Mouse (Mus musculus): ENCODE results near the gene Gm12258. TPM values are rescaled to one million over a fixed set of nuclear protein-coding genes. Genes with fewer than 3 reads are reported as not detected.
"Not testable (repeated sequence)": the region's sequence is repeated elsewhere in the genome, so short reads cannot be mapped to it uniquely, and the experiment has no call there.

Gene Gm12258
- total RNA-seq (2021): 10 to 100 TPM; 17.1 to 19.2 TPM
- long read RNA-seq, experiment 1, full-length matches to known transcripts: 17 of 20 reads
- long read RNA-seq, experiment 1, partial matches to known transcripts: 1 of 20 reads
- long read RNA-seq, experiment 1, other reads (novel, unspliced or antisense): 2 of 20 reads
- long read RNA-seq, experiment 2, full-length matches to known transcripts: 22 of 24 reads
- long read RNA-seq, experiment 2, partial matches to known transcripts: 0 of 24 reads
- long read RNA-seq, experiment 2, other reads (novel, unspliced or antisense): 2 of 24 reads

DNA sequence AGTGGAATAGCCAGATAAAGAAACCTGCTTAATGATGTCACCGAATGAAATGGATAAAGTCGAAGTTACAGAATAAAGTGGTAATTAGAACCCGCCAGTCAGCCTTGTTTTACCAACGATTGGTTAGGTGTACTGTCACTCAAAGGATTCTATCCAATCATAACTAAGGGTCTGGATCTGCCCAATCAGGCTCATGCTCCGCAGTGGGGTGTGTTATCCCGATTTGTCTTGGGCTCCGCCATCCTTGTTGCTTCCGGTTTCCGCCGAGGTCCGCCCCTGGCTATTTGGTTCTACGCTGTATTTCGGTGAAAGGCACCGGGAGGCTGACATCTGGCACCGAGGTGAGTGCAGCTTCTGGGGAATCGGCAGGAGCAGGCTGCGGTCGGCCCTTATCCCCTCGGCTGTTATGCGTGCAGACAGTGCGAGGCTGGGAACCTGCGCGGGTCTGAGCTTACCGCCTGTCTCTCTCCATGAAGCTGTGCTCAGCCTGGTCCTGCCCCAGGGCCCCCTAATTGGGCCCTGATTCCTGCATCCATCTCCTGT lies at the start of gene Gm12258:
Gene Gm12258 (plus strand): TSS at position 240 of the 543 bp plus-strand sequence.
- DNase-seq (ENCODE audit: low spot score in 2 of 2): peak; percentile 82 to 87

DNA sequence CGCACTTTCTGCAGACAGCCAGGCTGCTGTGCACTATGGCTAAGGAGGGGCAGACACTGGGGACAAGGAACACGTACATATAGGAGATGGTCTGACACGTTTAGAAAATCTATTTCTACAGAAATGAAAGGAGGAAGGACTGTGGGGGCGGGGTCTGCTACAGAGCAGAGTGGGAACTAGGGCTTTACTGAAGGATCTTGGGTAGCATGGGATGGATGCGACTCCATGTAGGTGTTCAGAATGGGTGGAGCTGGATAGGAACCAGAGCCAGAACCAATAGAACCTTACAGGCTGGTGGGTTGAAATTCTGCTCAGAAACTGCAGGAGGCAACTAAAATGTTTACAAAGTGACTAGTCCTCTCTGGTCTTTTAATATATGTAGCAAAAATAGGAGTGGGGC lies 47.2 kb upstream of the Gm12258 start:
- peak; percentile 30 to 54 for DNase-seq (ENCODE audit: low spot score in 2 of 2)

DNA sequence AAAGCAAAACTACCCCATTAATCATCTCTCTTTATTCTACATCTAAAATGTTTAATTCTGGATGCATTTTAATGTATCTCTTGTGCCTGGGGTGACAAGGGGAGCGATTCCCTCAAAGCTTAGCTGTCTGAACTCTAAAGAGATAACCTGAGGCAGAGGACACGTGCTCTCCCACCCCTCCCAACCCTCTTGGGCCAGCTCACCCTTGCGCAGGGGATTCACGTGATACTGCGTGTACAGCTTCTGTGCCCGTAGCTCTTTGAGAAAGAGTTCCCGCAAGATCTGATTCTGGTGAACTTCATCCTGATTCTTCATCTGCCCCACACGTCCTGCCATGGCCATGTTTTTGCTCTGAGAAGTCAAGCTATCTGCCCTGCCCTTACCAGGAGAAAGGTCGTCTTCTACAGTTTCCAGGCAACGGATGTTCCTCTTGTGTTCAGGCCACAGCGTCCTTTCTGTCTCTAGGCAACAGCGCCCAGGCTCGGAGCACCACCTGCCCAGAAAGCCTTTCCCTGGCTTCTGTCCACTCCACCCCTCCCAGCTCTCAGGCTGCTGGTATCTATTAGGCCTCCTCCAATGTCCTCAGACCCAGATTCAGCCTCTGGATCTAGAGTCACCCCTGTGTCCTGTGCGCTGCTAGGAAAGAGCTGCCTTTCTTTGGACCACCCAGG lies 45.3 kb upstream of the Gm12258 start, which contains the start of gene Fam183b:
Gene Fam183b (minus strand): TSS at position 403 of the 671 bp plus-strand sequence.
- no peak for DNase-seq (ENCODE audit: low spot score in 2 of 2)

DNA sequence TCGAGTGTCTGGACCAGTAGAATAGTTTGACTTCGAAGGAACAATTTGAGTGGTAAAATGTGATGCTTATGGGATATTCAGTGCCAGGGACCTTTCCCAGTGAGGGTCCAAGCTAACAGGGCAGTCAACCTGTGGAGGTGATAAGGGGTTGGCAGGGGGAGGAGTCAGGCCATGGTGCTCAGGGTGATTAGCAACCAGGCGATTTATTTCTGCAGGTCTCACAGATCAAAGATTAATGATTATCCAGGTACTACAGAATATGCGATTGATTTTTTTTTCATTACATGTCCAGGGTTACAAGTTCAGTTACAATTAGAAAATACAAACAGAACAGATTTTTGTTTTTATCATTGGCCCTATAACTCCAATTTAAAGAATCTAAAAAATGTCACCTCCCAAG lies 43.1 kb upstream of the Gm12258 start:
- no peak for DNase-seq (ENCODE audit: low spot score in 2 of 2)

DNA sequence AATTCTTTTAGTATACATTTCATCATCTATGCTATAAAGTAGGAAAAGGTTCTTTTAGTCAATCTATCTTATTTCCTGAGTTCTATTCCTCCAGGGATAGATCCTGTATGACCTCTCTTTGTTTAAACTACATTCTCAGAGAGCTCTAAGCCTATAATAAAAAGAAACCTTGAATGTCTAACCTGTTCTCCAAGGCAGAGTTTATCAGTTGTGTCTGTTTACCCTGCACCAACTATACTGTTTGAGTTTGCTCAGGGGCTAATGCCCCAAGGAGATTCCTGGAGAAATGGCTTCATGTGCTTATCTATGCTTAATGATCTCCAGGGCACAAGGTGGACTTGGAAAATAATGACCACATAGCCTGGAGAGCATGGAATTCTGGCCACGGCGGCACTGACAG lies 42.6 kb upstream of the Gm12258 start:
- DNase-seq (ENCODE audit: low spot score in 2 of 2): no peak

DNA sequence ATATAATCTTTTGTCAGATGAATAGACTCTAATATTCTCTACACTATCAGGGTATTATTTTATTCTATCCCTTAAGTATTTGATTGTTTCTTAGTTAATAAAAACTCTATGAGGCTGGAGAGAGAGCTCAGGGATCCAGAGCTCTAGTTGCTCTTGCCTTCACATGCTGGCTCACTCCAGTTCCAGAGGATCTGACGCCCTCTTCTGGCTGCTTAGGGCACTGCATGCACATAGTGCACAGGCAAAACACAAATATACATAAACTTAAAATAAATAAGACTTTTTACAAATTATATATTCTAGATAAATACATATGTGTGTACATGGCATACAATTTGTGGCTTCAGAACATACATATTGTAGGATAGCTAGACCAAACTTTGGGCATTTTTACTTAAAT lies 35.0 kb upstream of the Gm12258 start:
- DNase-seq (ENCODE audit: low spot score in 2 of 2): no peak

DNA sequence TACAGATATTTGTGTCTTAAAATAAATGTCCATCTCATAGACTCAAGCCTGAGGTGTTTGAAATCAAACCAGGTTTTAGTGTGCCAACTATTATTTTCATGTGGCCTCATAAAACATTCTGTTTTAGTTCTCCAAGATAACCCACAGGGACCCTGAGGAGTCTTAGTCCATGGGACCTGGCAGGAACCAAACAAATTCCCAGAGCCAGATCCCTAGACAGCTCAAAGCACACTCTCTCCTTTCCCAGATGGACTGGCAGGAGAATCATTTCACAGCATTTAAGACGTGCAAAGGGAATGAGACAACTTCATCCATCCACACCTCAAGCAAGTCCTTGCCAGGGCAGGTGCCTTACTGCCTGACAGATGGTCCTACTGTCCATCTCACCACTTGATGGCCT lies 32.3 kb upstream of the Gm12258 start, which contains the start of gene Olfr313:
Gene Olfr313 (plus strand): TSS at position 301 of the 400 bp plus-strand sequence.
- not testable (repeated sequence) for DNase-seq (ENCODE audit: low spot score in 2 of 2)

DNA sequence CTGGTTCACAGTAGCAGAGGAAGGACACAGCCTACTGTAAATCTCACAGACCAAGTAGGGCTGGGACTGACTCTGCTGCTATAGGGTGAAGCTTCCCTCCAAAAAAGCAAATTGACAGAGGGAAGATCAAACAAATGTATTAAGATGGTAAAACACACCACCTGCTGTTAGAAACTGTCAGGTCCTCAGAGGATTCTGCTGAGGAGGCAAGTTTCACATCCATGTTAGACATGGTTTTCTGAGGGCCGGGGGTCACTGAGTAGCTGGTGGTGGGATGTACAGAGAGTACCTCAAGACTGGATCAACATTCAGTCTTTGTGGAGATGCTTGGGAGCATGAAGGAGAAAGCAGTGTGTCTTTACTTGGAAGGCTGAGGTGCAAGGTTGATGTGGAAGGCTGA lies 31.3 kb upstream of the Gm12258 start:
- no peak for DNase-seq (ENCODE audit: low spot score in 2 of 2)

DNA sequence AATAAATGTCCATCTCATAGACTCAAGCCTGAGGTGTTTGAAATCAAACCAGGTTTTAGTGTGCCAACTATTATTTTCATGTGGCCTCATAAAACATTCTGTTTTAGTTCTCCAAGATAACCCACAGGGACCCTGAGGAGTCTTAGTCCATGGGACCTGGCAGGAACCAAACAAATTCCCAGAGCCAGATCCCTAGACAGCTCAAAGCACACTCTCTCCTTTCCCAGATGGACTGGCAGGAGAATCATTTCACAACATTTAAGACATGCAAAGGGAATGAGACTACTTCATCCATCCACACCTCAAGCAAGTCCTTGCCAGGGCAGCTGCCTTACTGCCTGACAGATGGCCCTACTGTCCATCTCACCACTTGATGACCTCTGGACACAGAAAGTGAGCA lies 18.0 kb upstream of the Gm12258 start, which contains the start of gene Olfr312:
Gene Olfr312 (plus strand): TSS at position 301 of the 400 bp plus-strand sequence.
- DNase-seq (ENCODE audit: low spot score in 2 of 2): not testable (repeated sequence)

DNA sequence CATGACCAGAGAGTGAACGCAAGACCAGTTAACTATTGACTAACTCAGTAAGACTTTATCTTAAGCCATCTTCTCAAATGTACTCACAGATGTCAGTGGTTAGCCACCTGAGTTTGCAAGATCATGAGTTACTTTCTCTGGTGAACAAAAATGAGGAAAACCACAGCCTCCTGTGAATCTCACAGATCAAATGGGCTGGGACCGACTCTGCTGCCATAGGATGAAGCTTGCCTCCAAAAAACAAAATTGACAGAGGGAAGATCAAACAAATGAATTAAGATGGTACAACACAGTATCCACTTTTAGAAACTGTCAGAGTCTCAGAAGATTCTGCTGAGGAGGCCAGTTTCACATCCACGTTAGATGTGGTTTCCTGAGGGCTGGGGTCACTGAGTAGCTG lies 17.2 kb upstream of the Gm12258 start:
- DNase-seq (ENCODE audit: low spot score in 2 of 2): no peak

DNA sequence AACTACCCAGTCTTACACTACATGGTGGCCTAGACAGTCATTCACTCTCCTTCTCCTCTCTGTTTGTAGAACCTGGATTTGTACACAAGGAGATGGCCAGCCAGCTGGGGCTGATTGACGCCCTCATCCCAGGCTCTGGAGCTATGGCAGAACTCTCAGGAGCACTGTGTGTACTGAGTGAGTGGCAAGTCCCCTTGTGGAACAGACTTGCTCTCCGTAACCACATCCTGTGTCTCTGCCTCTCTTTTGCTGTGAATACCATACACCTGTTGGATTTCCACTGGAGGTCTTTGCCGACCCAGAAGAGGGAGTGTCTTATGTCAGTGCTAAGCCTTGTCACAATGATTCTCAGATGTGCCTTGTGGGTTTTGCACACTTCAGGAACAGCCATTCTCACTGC lies 14.4 kb upstream of the Gm12258 start:
- not testable (repeated sequence) for DNase-seq (ENCODE audit: low spot score in 2 of 2)

DNA sequence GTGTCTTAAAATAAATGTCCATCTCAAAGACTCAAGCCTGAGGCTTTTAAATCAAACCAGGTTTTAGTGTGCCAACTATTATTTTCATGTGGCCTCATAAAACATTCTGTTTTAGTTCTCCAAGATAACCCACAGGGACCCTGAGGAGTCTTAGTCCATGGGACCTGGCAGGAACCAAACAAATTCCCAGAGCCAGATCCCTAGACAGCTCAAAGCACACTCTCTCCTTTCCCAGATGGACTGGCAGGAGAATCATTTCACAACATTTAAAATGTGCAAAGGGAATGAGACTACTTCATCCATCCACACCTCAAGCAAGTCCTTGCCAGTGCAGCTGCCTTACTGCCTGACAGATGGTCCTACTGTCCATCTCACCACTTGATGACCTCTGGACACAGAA lies 8.0 kb upstream of the Gm12258 start, which contains the start of gene Olfr311:
Gene Olfr311 (plus strand): TSS at position 301 of the 400 bp plus-strand sequence.
- DNase-seq (ENCODE audit: low spot score in 2 of 2): not testable (repeated sequence)

DNA sequence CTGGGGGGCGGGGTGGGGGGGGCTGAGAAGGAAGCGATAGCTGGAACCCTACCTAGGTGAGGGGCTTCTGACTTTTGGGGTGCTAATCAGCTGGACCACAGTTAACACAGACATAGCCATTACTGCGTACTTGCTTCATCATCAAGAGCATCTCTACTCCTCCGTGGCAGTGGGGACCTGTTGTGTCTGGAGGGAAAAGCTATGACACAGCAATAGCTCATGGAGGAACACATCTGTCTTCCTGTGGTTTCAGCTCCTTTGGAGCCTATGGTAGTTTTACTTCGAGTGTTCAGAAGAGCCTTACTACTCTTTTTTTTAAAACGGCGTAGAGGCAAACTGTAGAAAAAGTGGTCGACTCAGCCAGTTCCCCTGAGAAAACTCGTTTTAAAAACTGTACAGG lies 678 bp downstream of the Gm12258 start:
- no peak for DNase-seq (ENCODE audit: low spot score in 2 of 2)

DNA sequence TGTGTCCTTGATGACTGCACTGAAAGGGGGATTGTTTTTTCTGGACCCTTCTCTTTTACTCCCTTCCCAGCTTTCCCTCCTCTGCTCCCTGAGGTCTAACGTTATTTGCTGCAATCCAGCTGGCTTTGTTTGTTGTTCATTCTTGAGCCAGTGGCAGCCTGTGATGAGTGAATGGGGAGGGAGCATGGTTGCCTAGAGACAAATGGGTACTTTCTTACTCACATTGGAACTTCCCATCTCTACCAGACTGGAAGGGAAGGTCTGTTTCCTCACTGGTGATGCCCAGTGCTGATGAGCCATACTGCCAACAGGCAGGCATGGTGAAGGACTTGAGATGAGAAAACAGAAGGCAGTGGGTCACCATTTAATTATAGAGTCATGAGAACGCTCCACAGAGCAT lies 2.8 kb downstream of the Gm12258 start:
- no peak for DNase-seq (ENCODE audit: low spot score in 2 of 2)

DNA sequence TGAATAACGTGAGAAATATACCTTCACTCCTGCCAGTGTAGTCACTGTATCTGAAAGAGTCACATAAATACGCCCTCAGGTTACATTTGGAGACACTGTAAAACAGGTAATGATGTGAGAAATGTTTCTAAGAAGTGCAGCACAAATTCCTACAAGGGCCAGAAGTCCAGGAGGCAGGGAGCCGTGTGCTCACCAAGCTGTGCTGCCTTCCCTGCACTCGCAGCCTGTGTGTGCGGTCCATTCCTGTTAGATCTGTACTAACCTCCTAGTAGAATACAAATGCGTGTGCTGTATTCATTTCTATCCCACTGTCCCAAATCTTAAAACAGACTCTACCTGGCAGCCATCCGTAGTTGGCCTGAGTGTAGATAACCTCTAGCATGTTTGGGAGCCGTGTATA lies 13.8 kb downstream of the Gm12258 start:
- no peak for DNase-seq (ENCODE audit: low spot score in 2 of 2)

DNA sequence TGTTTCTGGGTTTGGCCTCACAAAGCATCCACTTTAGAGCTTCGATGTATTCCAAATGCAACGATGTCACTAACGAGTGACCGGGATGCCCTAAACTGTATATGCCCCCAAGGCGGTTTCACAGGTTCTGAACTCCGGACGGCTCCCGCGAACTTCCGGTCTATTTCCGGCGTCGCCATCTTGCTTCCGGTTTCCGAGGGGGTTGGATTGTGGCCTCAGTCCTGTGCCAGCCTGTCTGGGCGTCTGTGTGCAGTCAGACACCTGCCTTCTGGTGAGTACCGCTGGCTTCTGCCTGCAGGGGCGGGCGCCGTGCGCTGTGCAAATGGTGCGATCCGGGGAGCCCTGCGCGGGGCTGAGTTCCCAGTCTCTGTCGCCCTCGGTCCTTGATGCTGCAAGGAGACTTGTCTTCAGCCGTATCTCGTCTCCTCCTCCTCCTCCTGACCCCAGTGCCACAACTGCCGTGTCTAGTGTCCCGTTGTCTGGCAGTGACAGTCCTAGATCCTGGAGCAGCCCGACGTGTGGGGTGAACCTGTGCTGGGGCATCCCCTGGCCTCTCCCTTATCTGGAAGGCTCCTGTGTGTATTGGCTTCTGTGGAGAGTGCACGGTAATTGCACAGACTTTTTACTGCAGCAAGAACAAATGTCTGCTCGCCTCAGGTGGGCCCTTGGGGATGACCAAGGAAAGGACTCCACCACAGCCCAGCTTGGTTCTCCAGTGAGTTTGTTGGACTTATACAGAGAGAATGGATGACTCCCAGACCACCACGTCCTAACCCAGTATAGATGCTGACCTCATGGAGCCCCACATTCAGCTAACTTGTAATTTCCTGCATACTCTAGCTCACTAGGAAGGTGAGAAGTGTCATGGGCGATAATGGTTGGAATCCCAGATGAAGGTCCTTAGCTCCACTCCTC lies 20.3 kb downstream of the Gm12258 start, which contains the start of gene 2810021J22Rik:
Gene 2810021J22Rik (plus strand): TSS at position 178 of the 915 bp plus-strand sequence.
- DNase-seq (ENCODE audit: low spot score in 2 of 2): peak; percentile 82 to 88

DNA sequence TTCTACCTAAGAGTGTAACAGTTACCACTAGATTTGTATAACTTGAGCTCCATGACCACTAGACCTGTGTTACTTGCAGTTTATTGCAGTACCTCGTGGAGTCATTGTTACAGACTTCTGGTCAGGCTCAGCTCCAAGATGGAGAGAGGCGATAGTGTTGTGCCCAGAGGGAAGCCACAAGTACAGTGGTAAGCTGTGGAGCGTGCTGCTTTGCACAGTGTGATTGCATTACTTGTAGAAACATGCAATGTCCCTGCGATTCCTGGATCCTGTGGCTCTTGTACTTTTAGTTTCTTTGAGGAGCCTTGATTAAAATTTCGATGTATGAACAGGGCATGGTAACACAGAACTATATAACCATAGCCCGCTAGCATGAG lies 21.0 kb downstream of the Gm12258 start:
- DNase-seq (ENCODE audit: low spot score in 2 of 2): no peak

DNA sequence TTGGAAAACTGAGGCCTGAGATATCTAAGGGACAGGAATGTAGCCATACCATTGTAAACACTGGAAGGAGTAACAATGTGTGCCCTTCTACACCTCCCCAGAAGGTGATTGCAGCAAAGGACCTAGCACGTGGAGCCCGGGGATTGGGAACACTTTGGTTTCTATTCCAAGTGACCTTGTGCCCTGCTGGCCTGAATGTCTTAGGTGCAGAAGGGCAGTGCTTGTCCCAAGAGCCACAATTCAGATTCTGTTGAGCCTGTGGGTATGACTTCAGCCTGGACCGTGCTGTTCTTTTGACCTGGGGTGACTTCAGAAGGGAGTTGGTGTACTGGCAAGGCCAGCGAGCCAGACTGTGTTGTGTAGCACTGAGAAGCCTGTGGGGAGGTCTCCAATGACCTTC lies 24.0 kb downstream of the Gm12258 start:
- DNase-seq (ENCODE audit: low spot score in 2 of 2): no peak

DNA sequence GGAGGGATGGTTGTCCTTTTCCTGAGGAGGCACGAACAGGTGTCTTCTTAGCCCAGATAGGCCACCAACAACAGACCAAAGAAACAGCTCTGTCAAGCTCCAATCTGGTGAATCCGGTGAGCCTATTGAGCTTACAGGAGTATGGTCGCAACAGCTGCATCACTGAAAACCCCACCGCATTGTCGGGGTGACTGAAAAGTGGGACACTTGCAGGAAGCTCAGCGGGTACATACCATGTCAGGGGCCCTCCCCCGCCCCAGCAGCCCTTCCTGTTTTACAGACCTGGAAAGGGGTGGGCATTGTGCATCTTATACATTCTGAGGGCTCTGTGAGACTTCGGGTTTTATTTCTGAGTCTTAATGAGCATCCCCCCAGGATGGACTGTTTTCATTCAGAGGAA lies 36.8 kb downstream of the Gm12258 start:
- no peak for DNase-seq (ENCODE audit: low spot score in 2 of 2)

DNA sequence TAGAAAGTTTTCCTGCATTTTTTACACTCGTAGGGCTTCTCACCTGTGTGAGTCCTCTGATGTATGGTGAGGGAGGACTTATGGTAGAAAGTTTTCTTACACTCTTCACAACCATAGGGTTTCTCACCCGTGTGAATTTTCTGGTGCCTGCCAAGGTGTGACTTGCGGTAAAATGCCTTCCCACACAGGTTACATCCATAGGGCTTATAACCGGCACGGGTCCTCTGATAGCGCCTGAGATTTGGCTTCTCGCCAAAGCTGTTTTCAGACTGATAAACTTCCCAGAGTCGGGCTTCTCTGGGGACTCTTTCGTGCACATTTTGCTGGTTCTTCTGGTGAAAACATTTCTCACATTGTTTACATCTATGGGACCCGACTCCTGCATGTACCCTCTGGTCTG lies 43.6 kb downstream of the Gm12258 start:
- no peak for DNase-seq (ENCODE audit: low spot score in 2 of 2)

DNA sequence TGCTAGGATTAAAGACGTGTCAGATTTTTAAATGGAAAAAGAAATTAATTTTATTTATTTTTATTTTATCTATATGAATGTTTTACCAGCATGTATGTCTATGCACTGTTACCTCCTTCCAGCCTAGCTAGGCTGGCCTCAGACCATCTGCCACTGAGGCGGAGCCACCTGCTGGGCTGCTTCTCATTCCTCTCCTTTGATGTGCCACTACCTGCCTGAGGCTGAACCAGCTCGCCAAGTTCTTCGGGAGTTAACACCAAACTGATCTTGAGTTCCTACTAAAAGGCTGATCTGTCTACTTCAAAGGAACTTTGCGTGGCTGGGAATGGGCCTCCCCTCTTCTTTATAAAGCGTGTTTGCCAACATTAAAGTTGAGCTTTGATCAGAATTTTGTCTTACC lies 47.5 kb downstream of the Gm12258 start:
- DNase-seq (ENCODE audit: low spot score in 2 of 2): no peak

Data from left cerebral cortex, adult 18-20 months (tissue).